Mouse (Mus musculus): ENCODE measurements at regions not wholly inside any gene's neighbourhood (a gene's known extent, or its start where the extent isn't known, plus 50 kb on each side); places are given as distances from the start of the nearest gene placed in this dataset.

DNA sequence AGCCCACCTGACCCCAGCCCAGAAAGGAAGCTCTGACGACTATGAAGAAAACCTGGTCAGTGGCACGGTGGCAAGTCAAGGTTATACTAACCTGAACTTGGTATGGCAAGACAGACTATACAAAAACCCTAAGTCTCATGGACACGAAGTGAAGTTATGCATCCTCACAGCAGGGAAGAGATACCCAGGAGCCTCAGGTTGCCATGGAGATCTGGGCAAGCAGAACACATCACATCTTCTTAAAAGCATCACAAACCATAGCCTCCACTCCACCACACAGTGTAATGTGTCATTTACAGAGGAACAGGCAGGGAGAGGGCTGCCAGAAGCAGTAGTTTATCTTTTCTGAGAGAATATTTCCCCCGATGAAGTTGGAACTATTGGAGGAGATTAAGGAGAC, 146.5 kb downstream of the Slc39a8 start:
- Histone ChIP-seq H3K9me3 (no peaks in the 10 kb centered on the region), H3K27me3 (no peaks in the 10 kb centered on the region), H3K4me1 (replicated peaks) (no peaks in the 10 kb centered on the region), H3K9ac (replicated peaks) (no peak overlapping the region), H3K4me3 (replicated peaks) (no peak overlapping the region), H3K27ac (no peak overlapping the region), H3K36me3 (no peaks in the 10 kb centered on the region), H3K4me2 (replicated peaks) (no peak overlapping the region)
- 61% methylated on average over 4 of the region's 4 CpGs for WGBS
- 0 out of 2 replicates have a peak, but pooled peaks have one; percentile 37 for ATAC-seq

DNA sequence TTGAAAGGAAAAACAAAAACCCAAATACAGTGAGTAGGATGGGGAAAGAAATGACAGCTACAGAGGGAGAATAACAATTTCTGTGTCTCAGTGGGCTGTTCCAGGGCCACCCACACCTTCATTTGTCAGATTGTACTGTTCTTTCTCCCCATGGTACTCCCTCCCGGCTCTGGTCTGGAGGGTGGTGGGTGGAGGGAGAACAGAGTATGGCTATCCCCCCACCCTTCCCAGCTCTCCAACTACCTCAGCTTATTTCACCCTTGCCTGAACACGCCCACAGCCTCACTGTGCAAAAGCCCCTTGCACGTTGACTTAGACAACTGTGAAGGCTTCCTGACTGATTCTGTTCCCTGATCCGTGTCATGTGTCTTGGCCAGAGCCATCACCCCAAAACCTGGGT, 147.3 kb downstream of the Slc39a8 start:
- no peak for ATAC-seq
- H3K36me3 ChIP-seq = no peaks in the 10 kb centered on the region
- H3K9ac ChIP-seq (replicated peaks) = no peak overlapping the region
- H3K27me3 ChIP-seq = no peaks in the 10 kb centered on the region
- WGBS = 75% methylated on average over 4 of the region's 4 CpGs
- H3K9me3 ChIP-seq = no peaks in the 10 kb centered on the region
- H3K4me1 ChIP-seq (replicated peaks) = no peaks in the 10 kb centered on the region
- no peak overlapping the region for H3K4me3 ChIP-seq (replicated peaks)
- no peak overlapping the region for H3K27ac ChIP-seq
- no peak overlapping the region for H3K4me2 ChIP-seq (replicated peaks)

DNA sequence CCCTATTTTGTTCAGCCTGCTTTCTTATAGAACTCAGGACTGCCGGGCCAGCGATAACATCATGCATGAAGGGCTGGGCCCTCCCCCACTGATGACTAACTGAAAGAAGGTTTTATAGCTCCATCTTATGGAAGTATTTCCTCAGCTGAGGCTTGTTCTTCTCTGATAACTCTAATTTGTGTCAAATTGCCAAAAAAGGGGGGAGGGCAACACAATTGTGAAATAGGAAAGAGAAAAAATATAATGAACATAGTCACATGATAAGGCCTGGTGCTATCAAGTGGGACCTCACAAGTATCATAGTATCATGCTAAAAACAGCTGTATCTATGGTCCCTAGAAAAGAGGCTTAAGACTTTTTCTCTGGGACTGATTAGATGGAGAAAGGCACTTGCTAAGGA, 148.2 kb downstream of the Slc39a8 start:
- no peak overlapping the region for H3K9ac ChIP-seq (replicated peaks)
- H3K27ac ChIP-seq = no peak overlapping the region
- WGBS = 80% methylated on average over 2 of the region's 2 CpGs
- no peak for ATAC-seq
- no peaks in the 10 kb centered on the region for H3K27me3 ChIP-seq
- no peak overlapping the region for H3K4me3 ChIP-seq (replicated peaks)
- no peaks in the 10 kb centered on the region for H3K36me3 ChIP-seq
- H3K4me1 ChIP-seq (replicated peaks) = no peaks in the 10 kb centered on the region
- no peaks in the 10 kb centered on the region for H3K9me3 ChIP-seq
- H3K4me2 ChIP-seq (replicated peaks) = no peak overlapping the region

DNA sequence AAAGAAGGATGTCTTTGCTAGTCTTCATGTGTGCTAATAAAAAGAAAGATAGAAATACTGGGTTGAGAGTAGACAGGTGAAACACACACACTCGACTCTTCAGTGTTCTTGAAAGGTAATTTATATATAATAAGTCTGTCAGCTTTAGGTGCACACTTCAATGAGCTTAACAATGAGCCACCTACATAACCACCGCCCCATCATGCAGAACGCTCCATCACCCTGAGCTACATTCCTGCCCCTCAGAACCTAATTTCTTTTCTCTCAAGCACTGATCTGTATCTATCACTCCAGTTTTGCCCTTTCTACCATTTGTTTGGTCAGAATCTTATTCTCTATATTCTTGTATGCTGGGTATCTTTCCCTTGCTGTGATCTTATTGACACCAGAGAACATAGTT, 148.8 kb downstream of the Slc39a8 start:
- 75% methylated on average over 3 of the region's 3 CpGs for WGBS
- no peaks in the 10 kb centered on the region for H3K36me3 ChIP-seq

DNA sequence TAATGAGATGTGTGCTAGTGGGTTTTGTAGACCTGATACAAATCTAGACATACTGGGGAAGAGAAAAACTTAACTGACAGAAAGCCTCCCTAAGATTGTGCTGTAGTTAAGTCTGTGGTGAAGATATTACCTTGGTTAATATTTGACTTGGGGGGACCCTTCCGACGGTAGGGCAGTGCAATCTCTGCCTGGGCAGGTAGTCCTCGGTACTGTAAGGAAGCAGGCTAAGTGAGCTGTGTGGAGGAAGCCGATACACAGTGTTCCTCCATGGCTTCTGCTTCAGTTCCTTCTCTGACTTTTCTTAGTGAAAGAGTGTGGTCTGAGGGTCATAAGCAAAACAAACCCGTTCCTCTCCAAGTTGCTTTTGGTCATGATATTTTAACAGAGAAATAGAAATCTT, 149.7 kb downstream of the Slc39a8 start:
- no peak for ATAC-seq
- no peaks in the 10 kb centered on the region for H3K9me3 ChIP-seq
- no peak overlapping the region for H3K27ac ChIP-seq
- H3K4me3 ChIP-seq (replicated peaks) = no peak overlapping the region
- H3K36me3 ChIP-seq = no peaks in the 10 kb centered on the region
- H3K27me3 ChIP-seq = no peaks in the 10 kb centered on the region
- no peaks in the 10 kb centered on the region for H3K4me1 ChIP-seq (replicated peaks)
- WGBS = 93% methylated on average over 5 of the region's 5 CpGs
- H3K9ac ChIP-seq (replicated peaks) = no peak overlapping the region
- H3K4me2 ChIP-seq (replicated peaks) = no peak overlapping the region

More for the DNA sequence above, 148.8 kb downstream of the Slc39a8 start:
- Histone ChIP-seq H3K9me3 (no peaks in the 10 kb centered on the region), H3K4me3 (replicated peaks) (no peak overlapping the region), H3K9ac (replicated peaks) (no peak overlapping the region), H3K27ac (no peak overlapping the region), H3K27me3 (no peaks in the 10 kb centered on the region), H3K4me2 (replicated peaks) (no peak overlapping the region), H3K4me1 (replicated peaks) (no peaks in the 10 kb centered on the region)
- no peak for ATAC-seq

DNA sequence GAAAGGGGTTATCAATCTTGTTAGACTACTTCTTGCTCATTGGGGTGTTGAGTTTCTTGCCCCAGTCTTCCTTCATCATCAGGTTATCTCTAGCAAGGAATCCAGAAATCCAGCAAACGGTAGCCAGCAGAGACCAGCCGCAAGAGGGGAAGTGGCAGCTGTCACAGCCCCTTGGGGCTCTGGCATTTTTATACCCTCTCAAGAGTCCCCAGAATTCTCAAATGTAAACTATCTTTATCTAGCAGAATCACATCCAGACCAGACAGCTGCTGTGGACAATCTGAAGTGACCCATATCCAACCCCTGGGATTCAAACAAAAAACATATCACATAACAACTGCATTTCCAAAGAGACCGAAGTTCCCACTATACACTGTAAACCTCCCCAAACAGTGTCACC, 162.1 kb downstream of the Slc39a8 start:
- Histone ChIP-seq H3K9ac (replicated peaks) (no peak overlapping the region), H3K27me3 (no peaks in the 10 kb centered on the region), H3K4me2 (replicated peaks) (no peak overlapping the region), H3K27ac (no peak overlapping the region), H3K4me1 (replicated peaks) (no peaks in the 10 kb centered on the region), H3K4me3 (replicated peaks) (no peak overlapping the region), H3K9me3 (no peaks in the 10 kb centered on the region), H3K36me3 (no peaks in the 10 kb centered on the region)
- ATAC-seq = no peak
- 94% methylated on average over 3 of the region's 3 CpGs for WGBS

DNA sequence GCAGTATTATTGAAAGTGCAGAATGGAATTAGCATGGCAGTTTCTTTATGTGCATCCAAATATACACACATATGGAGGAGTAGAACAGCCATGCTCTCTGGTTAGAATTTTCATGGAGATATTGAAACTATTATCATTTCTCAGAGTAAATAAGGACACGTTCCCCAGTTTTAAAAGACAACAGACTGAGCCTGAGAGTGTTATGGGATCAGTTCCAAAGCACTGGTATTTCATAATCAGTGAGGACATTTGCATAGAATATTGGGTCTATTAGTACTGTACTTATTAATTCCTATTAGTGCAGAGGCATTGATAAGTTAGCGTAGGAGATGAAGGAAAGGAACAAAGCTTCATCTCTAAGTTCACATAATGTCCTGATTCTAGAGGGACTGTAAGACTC, 164.2 kb downstream of the Slc39a8 start:
- WGBS = 83% methylated on average over 2 of the region's 2 CpGs
- Histone ChIP-seq H3K4me2 (replicated peaks) (no peak overlapping the region), H3K27ac (no peak overlapping the region), H3K4me3 (replicated peaks) (no peak overlapping the region), H3K27me3 (no peaks in the 10 kb centered on the region), H3K4me1 (replicated peaks) (no peaks in the 10 kb centered on the region), H3K36me3 (no peaks in the 10 kb centered on the region), H3K9me3 (no peaks in the 10 kb centered on the region), H3K9ac (replicated peaks) (no peak overlapping the region)
- ATAC-seq = no peak

DNA sequence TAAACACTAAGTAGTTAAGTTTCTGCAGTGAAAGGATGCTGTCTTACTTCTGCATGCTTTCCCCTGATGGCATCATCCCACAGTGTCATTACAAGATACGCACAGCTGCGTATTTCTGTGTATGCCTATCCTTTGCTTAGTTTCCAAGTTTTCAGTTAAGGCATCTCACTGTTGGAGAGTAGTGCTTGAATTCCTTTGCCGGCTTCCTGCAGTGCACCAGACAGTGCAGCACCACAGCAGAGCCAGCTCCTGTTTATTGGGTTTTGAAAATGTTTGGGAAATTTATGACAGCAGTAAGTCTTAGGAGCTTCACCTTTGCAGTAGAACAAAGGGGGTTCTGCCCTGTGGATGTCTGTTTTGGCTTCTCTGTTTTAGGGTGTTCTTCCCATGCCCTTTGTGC, 165.3 kb downstream of the Slc39a8 start:
- Histone ChIP-seq H3K4me3 (replicated peaks) (no peak overlapping the region), H3K27ac (no peak overlapping the region), H3K36me3 (no peaks in the 10 kb centered on the region), H3K9me3 (no peaks in the 10 kb centered on the region), H3K9ac (replicated peaks) (no peak overlapping the region), H3K4me1 (replicated peaks) (no peaks in the 10 kb centered on the region), H3K4me2 (replicated peaks) (no peak overlapping the region), H3K27me3 (no peaks in the 10 kb centered on the region)
- no peak for ATAC-seq
- WGBS = 84% methylated on average over 3 of the region's 3 CpGs

DNA sequence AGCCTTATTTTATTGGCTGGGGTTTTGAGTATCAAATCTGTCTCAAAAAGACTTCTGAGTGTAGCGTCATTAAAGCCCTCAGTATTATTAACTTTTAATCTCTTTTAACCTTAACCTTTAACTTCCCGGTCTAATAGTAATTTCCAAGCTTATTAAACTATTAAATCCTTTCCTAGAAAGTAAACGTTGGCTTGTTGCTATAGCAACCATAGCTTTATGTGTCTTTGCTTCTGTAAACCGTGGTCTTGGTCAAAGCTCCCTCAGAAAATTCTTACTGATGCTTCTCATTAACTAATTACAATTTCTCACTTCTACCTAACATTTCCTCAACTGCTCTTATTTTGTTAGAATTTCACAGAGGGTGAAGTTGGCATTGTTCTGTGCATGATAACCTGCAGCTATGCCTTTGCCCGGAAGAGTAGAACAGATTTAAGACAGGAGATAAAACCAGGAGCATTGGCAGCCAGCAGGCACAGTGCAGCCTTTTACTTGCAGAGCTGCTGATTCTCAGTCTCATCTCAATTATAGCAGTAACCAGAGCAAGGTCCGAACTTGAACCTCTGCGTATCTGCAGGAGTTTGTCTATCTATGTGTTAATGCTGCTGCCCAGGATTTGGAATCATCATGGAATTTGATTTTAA, 165.9 kb downstream of the Slc39a8 start:
- no peak overlapping the region for H3K27ac ChIP-seq
- WGBS = 55% methylated on average over 7 of the region's 7 CpGs

DNA sequence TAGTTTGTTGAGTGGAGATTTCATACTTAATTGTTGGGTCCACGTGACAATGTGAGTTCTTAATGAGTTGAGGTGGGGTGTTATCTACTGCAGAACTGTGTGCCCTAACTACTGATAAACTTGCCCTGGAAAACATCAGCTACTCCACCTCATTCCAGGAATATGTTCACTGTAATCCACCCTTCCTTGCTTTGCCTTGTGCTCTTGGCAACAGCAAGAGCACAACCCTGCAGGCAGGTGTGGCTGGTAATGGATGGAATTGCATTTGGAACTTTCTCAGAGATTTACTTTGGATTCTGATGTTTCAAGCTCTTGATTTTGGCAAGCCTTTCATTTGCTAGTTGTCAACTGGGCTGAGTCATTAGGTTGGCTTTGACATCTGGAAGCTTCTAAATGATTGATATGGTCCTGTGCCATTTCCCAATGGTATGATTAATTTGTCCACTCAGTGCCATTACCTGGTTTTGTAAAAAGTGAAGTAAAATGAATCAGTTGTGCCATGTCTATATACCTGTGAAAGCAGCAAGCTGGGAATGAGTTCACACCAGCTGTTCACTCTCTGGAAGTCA, 175.6 kb downstream of the Slc39a8 start:
- no peaks in the 10 kb centered on the region for H3K4me1 ChIP-seq (replicated peaks)
- no peaks in the 10 kb centered on the region for H3K27me3 ChIP-seq
- no peak for ATAC-seq
- H3K36me3 ChIP-seq = no peaks in the 10 kb centered on the region
- no peak overlapping the region for H3K9ac ChIP-seq (replicated peaks)
- H3K4me2 ChIP-seq (replicated peaks) = no peak overlapping the region
- WGBS = 86% methylated on average over 1 of the region's 1 CpGs
- no peak overlapping the region for H3K4me3 ChIP-seq (replicated peaks)
- no peaks in the 10 kb centered on the region for H3K9me3 ChIP-seq
- H3K27ac ChIP-seq = no peak overlapping the region

More for the DNA sequence above, 165.9 kb downstream of the Slc39a8 start:
- Histone ChIP-seq H3K4me1 (replicated peaks) (no peaks in the 10 kb centered on the region), H3K9me3 (no peaks in the 10 kb centered on the region), H3K27me3 (no peaks in the 10 kb centered on the region), H3K4me3 (replicated peaks) (no peak overlapping the region), H3K36me3 (no peaks in the 10 kb centered on the region), H3K9ac (replicated peaks) (no peak overlapping the region), H3K4me2 (replicated peaks) (no peak overlapping the region)
- no peak for ATAC-seq

Measured in midbrain, embryonic 13.5 days (tissue).